Mouse (Mus musculus) intestine, postnatal 0 days (tissue): ENCODE data around the gene Bpifb9b. TPM values are rescaled to one million over a fixed set of nuclear protein-coding genes. Genes with fewer than 3 reads are reported as not detected.
"Not testable (repeated sequence)": the region's sequence is repeated elsewhere in the genome, so short reads cannot be mapped to it uniquely, and the experiment has no call there.

Source experiments
- ATAC-seq: fragments of 200-750 bp; cut with Nextera tagmentation; 2 replicates; pipeline ENCODE4 v1.8.0; 2017; ENCODE audit warnings: mild to moderate bottlenecking, moderate TSS enrichment, moderate library complexity
- H3K27ac ChIP-seq: fragments of 300-500 bp; sonication (generic); 2 replicates; pipeline ENCODE4 v1.5.1; 2014; ENCODE audit warnings: mild to moderate bottlenecking, low read depth, low read length, moderate library complexity
- H3K27me3 ChIP-seq: fragments of 300-500 bp; sonication (generic); replicated peaks from 2 replicates; pipeline ENCODE4 v1.6.1; 2014; ENCODE audit warnings: low read length, mixed read lengths; ENCODE audit not compliant: control insufficient read depth, insufficient read depth
- H3K36me3 ChIP-seq: fragments of 300-500 bp; sonication (generic); 2 replicates; pipeline ENCODE4 v1.6.1; 2014; ENCODE audit warnings: mild to moderate bottlenecking, moderate library complexity; ENCODE audit not compliant: control insufficient read depth, insufficient read depth
- H3K4me1 ChIP-seq: fragments of 300-500 bp; sonication (generic); replicated peaks from 2 replicates; pipeline ENCODE4 v1.6.1; 2014; ENCODE audit warnings: antibody characterized with exemption, low read length, mixed read lengths; ENCODE audit not compliant: control insufficient read depth, insufficient read depth
- H3K4me2 ChIP-seq: fragments of 300-500 bp; sonication (generic); replicated peaks from 2 replicates; pipeline ENCODE4 v1.6.1; 2014; ENCODE audit warnings: low read depth, mild to moderate bottlenecking, moderate library complexity
- H3K4me3 ChIP-seq: fragments of 300-500 bp; sonication (generic); 2 replicates; pipeline ENCODE4 v1.5.1; 2014; ENCODE audit warnings: low read depth, low read length
- H3K9ac ChIP-seq: fragments of 300-500 bp; sonication (generic); 2 replicates; pipeline ENCODE4 v1.6.1; 2014; ENCODE audit warnings: mild to moderate bottlenecking, low read depth, low read length
- H3K9me3 ChIP-seq: fragments of 300-500 bp; sonication (generic); 2 replicates; pipeline ENCODE4 v1.6.1; 2016; ENCODE audit warnings: mixed run types; ENCODE audit not compliant: control insufficient read depth
- CTCF ChIP-seq: sonication (generic); IDR thresholded peaks from 2 replicates; pipeline ENCODE4 v1.5.1; 2016; ENCODE audit warnings: low read depth, mild to moderate bottlenecking, control low read depth, antibody characterized with exemption, moderate library complexity
- WGBS: fragments of 180-500 bp; shearing (Covaris S2); extraction: QIAGEN DNeasy Blood & Tissue Kit; methylation state at CpG from one replicate; pipeline ENCODE4 v1.1.7; 2014; 5-methylcytosine and 5-hydroxymethylcytosine counted together
- polyA plus RNA-seq: library from polyadenylated mRNA; unstranded; fragments of >200 nt; fragmentation: Nextera tagmentation; extraction: Ambion mirVana; gene quantifications from 2 replicates; pipeline ENCODE4 v1.2.1, GENCODE M21; 2015

The Bpifb9b gene
- polyA plus RNA-seq, 1 experiment from 2014 or later: not detected

GRCm38 (mm10) chr2:154348152-154348551 lies 41.1 kb downstream of the Bpifb9b start:
- H3K27me3 ChIP-seq: no peaks in the 10 kb centered on the region
- 70% methylated on average over 3 of the region's 3 CpGs for WGBS
- ATAC-seq: no peak
- no peaks in the 10 kb centered on the region for H3K4me1 ChIP-seq
- H3K4me2 ChIP-seq: no peak overlapping the region
- no peak overlapping the region for H3K9ac ChIP-seq
- no peak overlapping the region for H3K4me3 ChIP-seq
- no peak for TF ChIP-seq CTCF
- no peak overlapping the region for H3K27ac ChIP-seq
- H3K9me3 ChIP-seq: no peaks in the 10 kb centered on the region
- H3K36me3 ChIP-seq: peaks cover 39% of the 10 kb centered on the region

DNA sequence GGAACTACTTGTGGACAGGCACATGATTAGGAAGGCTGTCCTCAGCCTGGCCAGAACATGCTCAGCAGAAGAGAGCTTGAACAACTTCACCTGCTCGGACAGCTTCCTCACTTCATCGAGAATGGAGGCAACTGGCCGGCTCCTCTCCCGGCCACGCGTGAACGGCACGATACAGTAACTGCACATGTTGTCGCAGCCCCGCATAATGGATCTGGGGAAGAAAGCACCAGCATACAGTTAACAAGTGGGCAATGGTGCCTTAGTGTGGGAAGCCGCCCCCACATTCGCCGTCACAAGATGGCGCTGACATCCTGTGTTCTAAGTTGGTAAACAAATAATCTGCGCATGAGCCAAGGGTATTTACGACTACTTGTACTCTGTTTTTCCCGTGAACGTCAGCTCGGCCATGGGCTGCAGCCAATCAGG lies 47.0 kb downstream of the Bpifb9b start:
- not testable (repeated sequence) for H3K9me3 ChIP-seq, H3K4me1 ChIP-seq, H3K27ac ChIP-seq, H3K27me3 ChIP-seq
- H3K4me2 ChIP-seq: peak overlapping the region; percentile 31; the same call in 1 of the 2 replicates
- WGBS: 57% methylated on average over 15 of the region's 19 CpGs
- TF ChIP-seq CTCF: 0 out of 2 replicates have a peak, but pooled peaks have one; percentile 16
- ATAC-seq: peak; percentile 49; the same call in 1 of the 2 replicates
- peak overlapping the region; percentile 34; the same call in 1 of the 2 replicates for H3K9ac ChIP-seq
- H3K36me3 ChIP-seq: peaks cover 27% of the 10 kb centered on the region
- peak overlapping the region; percentile 21 for H3K4me3 ChIP-seq

DNA sequence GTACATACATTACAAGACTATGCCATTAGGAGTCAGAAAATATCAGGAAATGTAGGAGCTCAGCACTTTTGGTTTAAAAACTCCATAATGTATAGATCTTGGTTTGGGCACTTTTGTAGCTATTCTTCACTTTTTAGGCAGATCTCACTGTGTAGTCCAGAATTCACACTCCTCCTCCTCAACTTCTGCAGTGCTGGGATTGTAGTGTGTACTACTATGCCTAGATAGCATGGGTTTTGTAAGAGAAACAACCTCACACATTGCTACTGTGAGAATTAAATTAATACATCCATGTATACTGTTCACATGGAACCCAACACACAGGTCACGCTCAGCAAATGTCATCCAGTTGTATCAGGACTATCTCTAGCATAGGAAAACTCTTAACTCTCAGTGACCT lies 60.5 kb downstream of the Bpifb9b start:
- no peaks in the 10 kb centered on the region for H3K9me3 ChIP-seq
- no peak overlapping the region for H3K27ac ChIP-seq
- WGBS: 87% methylated on average over 1 of the region's 1 CpGs
- no peaks in the 10 kb centered on the region for H3K4me1 ChIP-seq
- H3K4me2 ChIP-seq: no peak overlapping the region
- ATAC-seq: no peak
- H3K27me3 ChIP-seq: no peaks in the 10 kb centered on the region
- no peak overlapping the region for H3K4me3 ChIP-seq
- no peak for TF ChIP-seq CTCF
- H3K9ac ChIP-seq: no peak overlapping the region
- H3K36me3 ChIP-seq: peaks cover 43% of the 10 kb centered on the region

Other genes with a start within 250 kb of the Bpifb9b start
- gene Bpifa3, start 176.9 kb upstream of the Bpifb9b start, polyA plus RNA-seq: not detected in 2 replicates
- gene Bpifa1, start 164.3 kb upstream of the Bpifb9b start, polyA plus RNA-seq: not detected in 2 replicates
- gene Bpifa5, start 144.6 kb upstream of the Bpifb9b start, polyA plus RNA-seq: not detected in 2 replicates
- gene Bpifb1, start 116.4 kb upstream of the Bpifb9b start, polyA plus RNA-seq: 3.7 and 29.4 TPM in 2 replicates
- 0.07 and 0.09 TPM in 2 replicates for gene Bpifb5, start 83.5 kb upstream of the Bpifb9b start, polyA plus RNA-seq
- gene Bpifb9a, start 49.4 kb upstream of the Bpifb9b start, polyA plus RNA-seq: not detected in 2 replicates
- gene Cdk5rap1, start 65.8 kb downstream of the Bpifb9b start, polyA plus RNA-seq: 4.3 and 13.9 TPM in 2 replicates
- 4.9 and 7.7 TPM in 2 replicates for gene Snta1, start 100.9 kb downstream of the Bpifb9b start, polyA plus RNA-seq
- 7.8 and 9.1 TPM in 2 replicates for gene Cbfa2t2, start 129.3 kb downstream of the Bpifb9b start, polyA plus RNA-seq
- gene 1700003F12Rik, start 239.9 kb downstream of the Bpifb9b start, polyA plus RNA-seq: 1.6 and 2.2 TPM in 2 replicates
- not detected in 2 replicates for gene Actl10, start 244.5 kb downstream of the Bpifb9b start, polyA plus RNA-seq